Mouse (Mus musculus) retina, postnatal 1 day (tissue): ENCODE measurements around the gene 1600002K03Rik.

Experiments
- DNase-seq: peaks from one replicate; pipeline ENCODE4 v3.0.0-alpha.2; 2012

Gene 1600002K03Rik

GRCm38 (mm10) chr10:80168038-80168661, 4.6 kb upstream of the 1600002K03Rik start:
- peak; percentile 95 for DNase-seq

- no peak for DNase-seq
Observed at GRCm38 (mm10) chr10:80169070-80169469, 3.7 kb upstream of the 1600002K03Rik start.

- DNase-seq: no peak
Observed at GRCm38 (mm10) chr10:80169651-80170050, 3.1 kb upstream of the 1600002K03Rik start.

DNA sequence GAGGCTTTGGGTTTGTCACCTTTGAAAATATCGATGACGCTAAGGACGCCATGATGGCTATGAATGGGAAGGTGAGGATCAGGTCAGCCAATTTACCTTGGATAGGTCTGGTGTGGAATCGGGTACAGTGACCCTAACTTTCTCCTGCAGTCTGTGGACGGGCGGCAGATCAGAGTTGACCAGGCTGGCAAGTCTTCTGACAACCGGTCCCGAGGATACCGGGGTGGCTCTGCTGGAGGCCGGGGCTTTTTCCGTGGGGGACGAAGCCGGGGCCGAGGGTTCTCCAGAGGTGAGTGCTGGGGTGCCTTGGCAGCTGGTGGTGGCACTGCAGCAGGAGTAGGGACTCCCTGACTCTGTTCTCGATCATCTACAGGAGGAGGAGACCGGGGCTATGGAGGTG, 2.7 kb upstream of the 1600002K03Rik start:
- no peak for DNase-seq

- DNase-seq: no peak
Observed at GRCm38 (mm10) chr10:80170601-80171021, 2.1 kb upstream of the 1600002K03Rik start.

GRCm38 (mm10) chr10:80171252-80171651, 1.5 kb upstream of the 1600002K03Rik start:
- no peak for DNase-seq

DNA sequence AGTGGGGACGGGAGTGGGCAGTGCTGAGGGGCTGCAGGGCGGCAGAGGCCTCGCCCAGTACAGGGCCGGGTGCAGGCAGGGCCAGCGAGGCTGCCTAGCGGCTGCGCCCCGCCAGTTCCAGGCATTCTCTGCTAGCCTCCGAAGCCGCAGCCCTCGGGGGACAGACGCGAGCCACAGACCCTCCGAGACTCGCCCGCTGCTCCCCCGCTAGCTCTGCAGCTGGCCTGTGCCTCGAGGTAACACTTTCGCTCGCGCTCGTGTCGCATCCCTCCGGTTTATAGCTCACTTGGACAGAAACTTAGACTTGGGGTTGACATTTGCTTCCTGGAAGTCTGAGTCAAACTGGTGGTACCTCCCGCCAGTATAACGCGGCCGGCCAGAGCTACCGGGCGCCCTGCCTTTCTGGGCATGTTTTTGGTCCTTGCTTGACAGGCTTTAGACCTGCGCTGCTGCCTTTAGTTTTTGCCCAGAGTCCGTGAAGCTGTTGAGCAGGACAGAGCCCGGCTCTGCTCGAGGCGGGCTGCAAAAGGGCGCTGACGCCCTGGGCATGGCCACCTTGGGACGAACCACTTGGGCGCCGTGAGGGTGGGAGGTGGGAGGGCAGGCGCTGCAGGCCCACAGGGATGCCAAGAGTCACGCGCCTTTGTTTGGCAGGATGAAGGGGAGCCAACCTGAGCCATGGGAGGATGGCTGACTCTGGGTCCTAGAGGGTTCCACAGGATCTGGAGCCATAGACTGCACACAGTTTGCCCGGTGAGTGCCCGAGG, 801 bp upstream of the 1600002K03Rik start:
- DNase-seq: peak; percentile 43

- DNase-seq: no peak
Observed at GRCm38 (mm10) chr10:80173358-80173757, 614 bp downstream of the 1600002K03Rik start.

GRCm38 (mm10) chr10:80173955-80174640, 1.4 kb downstream of the 1600002K03Rik start:
- no peak for DNase-seq

- peak; percentile 76 for DNase-seq
Observed at GRCm38 (mm10) chr10:80174705-80175104, 2.0 kb downstream of the 1600002K03Rik start.

DNA sequence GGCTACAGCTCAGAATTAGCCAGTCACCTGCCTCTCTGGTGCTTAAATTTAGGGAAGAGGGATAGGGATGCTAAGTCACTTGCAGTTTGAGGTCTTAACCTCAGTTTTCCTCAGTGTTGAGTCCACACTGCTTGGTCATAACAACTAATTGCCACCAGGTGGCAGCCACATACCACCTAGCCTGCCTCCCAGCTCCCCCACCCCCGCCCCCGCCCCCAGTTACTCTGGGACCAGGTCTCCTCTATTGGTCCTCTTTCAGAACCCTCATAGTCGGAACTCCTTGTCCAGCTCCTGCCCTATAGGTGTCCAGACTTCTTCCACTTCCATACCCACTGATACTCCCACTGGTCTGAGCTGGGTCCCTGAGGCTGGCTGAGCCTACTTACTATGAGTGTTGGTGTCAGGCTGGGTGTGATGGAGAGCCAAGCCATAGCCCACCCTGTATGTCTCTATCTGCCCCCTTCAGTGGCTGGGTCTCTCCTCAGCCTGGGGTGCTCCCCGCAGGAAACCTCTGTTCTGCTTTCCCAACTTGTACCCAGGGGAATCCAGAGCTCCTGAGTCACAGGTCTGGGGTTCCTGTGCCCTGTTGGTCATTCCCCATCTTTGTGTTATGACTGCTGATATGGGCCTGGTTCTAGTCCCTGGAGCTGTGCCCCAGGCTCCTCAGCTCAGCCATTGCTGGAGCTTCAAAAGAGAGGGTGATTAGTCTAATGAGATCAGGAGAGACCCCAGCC, 3.0 kb downstream of the 1600002K03Rik start:
- DNase-seq: peak; percentile 79

- DNase-seq: no peak
Observed at GRCm38 (mm10) chr10:80176270-80176834, 3.6 kb downstream of the 1600002K03Rik start.

DNA sequence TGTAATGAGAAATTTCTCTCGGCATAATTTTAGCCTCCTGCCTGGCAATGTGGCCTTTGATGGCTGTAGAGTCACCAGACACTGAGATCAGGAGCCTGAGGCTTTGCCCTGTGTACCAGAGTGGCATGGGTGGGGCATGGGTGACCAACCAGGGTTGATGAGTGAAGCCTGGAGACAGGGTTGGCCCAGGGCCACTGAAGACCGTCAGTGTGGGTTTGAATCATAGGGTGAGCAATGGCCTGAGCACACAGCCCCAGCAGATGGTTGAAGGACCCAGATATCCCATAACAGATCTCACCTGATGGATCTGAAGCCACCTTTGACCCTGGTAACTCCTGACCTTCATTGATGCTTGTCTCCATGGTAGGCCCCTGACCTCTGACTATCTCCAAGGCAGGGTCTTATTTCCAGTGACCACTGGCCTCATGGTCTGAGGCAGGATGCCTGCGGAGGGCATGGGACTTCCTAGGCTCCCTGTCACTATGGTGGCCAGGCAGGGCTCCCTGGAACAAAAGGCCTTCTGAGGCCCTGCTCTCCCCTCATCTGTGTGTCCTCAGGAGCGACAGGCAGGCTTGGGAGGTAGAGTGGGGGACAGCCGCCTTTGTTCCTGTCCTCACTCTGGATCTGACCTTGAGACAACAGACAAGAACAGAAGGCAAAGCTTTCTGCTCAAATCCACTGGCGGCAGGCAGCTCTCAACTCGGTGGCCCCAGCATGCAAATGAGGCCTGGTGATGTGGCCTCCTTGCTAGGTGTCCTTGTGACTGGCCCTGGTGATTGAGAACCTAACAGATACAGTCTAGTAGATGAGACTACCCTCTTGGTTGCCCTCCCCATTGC, 4.9 kb downstream of the 1600002K03Rik start:
- DNase-seq: no peak

- peak; percentile 80 for DNase-seq
Observed at GRCm38 (mm10) chr10:80179068-80180051, 6.6 kb downstream of the 1600002K03Rik start, which contains the start of gene Efna2. Gene Efna2, plus strand, starts transcription at chr10:80179482.

DNA sequence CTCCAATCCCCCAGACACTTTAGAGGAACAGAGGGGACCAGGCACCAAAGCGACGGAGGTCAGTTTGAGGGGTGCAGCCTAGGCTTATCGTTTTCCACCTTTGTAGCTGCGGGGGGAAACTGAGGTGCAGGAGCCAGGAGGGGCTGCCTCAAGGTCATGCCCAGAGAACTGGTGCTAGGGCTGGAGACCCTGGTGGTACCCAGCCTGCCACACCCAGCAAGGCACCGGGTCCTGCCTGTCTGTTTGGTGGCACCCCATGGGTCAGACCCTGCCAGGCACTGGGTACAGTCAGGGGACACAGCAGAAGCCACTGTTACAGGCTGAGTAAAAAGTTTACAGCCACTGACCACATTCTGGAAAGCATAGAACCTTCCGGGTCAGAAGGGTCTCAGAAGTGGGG, 7.5 kb downstream of the 1600002K03Rik start:
- no peak for DNase-seq

- no peak for DNase-seq
Observed at GRCm38 (mm10) chr10:80180823-80181222, 8.1 kb downstream of the 1600002K03Rik start.

GRCm38 (mm10) chr10:80182547-80182946, 9.8 kb downstream of the 1600002K03Rik start:
- no peak for DNase-seq

GRCm38 (mm10) chr10:80186649-80187048, 13.9 kb downstream of the 1600002K03Rik start:
- DNase-seq: no peak

- DNase-seq: no peak
Observed at GRCm38 (mm10) chr10:80187739-80188138, 15.0 kb downstream of the 1600002K03Rik start.

GRCm38 (mm10) chr10:80188453-80189024, 15.8 kb downstream of the 1600002K03Rik start:
- DNase-seq: no peak
